Mouse (Mus musculus) liver, adult 2 months (tissue): ENCODE data around the gene Rpl10a. TPM values are rescaled to one million over a fixed set of nuclear protein-coding genes. Genes with fewer than 3 reads are reported as not detected.
"Not testable (repeated sequence)": the region's sequence is repeated elsewhere in the genome, so short reads cannot be mapped to it uniquely, and the experiment has no call there.

Source experiments
- DNase-seq: peaks from one replicate; pipeline ENCODE4 v3.0.0-alpha.2; 2011; ENCODE audit warnings: low read depth, low spot score; ENCODE audit errors: extremely low read depth
- H3K27ac ChIP-seq: fragments of 200-500 bp; replicated peaks from 2 replicates; pipeline ENCODE4 v1.5.1; 2012; ENCODE audit warnings: low read depth, mild to moderate bottlenecking, control low read depth, inconsistent platforms, low read length; ENCODE audit not compliant: insufficient read depth
- H3K27me3 ChIP-seq: fragments of 200-500 bp; 2 replicates; pipeline ENCODE4 v1.6.1; 2012; ENCODE audit warnings: mild to moderate bottlenecking, moderate library complexity, low read length, inconsistent platforms; ENCODE audit not compliant: control insufficient read depth, insufficient read depth
- H3K36me3 ChIP-seq: fragments of 200-500 bp; 2 replicates; pipeline ENCODE4 v1.6.1; 2012; ENCODE audit warnings: low read length, inconsistent platforms; ENCODE audit not compliant: control insufficient read depth, insufficient read depth
- H3K4me1 ChIP-seq: fragments of 200-500 bp; 2 replicates; pipeline ENCODE4 v1.6.1; 2011; ENCODE audit warnings: low read length; ENCODE audit not compliant: control insufficient read depth, insufficient read depth
- H3K4me3 ChIP-seq: fragments of 200-500 bp; 2 replicates; pipeline ENCODE4 v1.5.1; 2011; ENCODE audit warnings: low read depth, mild to moderate bottlenecking, control low read depth, low read length, moderate library complexity; ENCODE audit not compliant: insufficient read depth
- H3K79me2 ChIP-seq: fragments of 200-500 bp; 2 replicates; pipeline ENCODE4 v1.6.1; 2012; ENCODE audit warnings: inconsistent platforms, mild to moderate bottlenecking, low read length, moderate library complexity; ENCODE audit not compliant: control insufficient read depth, insufficient read depth
- H3K9ac ChIP-seq: fragments of 200-500 bp; 2 replicates; pipeline ENCODE4 v1.6.1; 2012; ENCODE audit warnings: low read depth, mild to moderate bottlenecking, control low read depth, inconsistent platforms, low read length
- CTCF ChIP-seq: fragments of 200-500 bp; IDR thresholded peaks from 2 replicates; pipeline ENCODE4 v1.5.1; 2011; ENCODE audit warnings: low read depth, low read length, control low read depth
- POLR2A ChIP-seq: fragments of 200-500 bp; IDR thresholded peaks from 2 replicates; pipeline ENCODE4 v1.6.1; 2011; ENCODE audit warnings: low read length, control low read depth; ENCODE audit not compliant: insufficient read depth; ENCODE audit errors: extremely low read depth
- WGBS: fragments of 180-500 bp; shearing (Covaris S2); methylation state at CpG from one replicate; pipeline ENCODE4 v1.1.7; 2018; 5-methylcytosine and 5-hydroxymethylcytosine counted together
- polyA plus RNA-seq: library from polyadenylated mRNA; depleted of rRNA; stranded (reverse); fragments of >200 nt; gene quantifications from 2 replicates; pipeline ENCODE4 v1.2.3, GENCODE M21; 2012
- total RNA-seq: library from RNA; depleted of rRNA; stranded (reverse); fragments of >200 nt; gene quantifications from 2 replicates; pipeline ENCODE4 v1.2.3, GENCODE M21; 2014

Rpl10a gene
- total and polyA plus RNA-seq, 2 experiments: 497 to 1,137 TPM

- 28% methylated on average over 2 of the region's 2 CpGs for WGBS
Observed at GRCm38 (mm10) chr17:28330232-28330546, 1.9 kb downstream of the Rpl10a start.

GRCm38 (mm10) chr17:28330590-28330989, 2.3 kb downstream of the Rpl10a start:
- H3K79me2 ChIP-seq, H3K4me3 ChIP-seq, H3K27ac ChIP-seq, H3K36me3 ChIP-seq, H3K27me3 ChIP-seq, H3K9ac ChIP-seq: not testable (repeated sequence)
- 35% methylated on average over 8 of the region's 8 CpGs for WGBS
- peaks cover 13% of the 10 kb centered on the region for H3K4me1 ChIP-seq
- peak; percentile 41 for DNase-seq

More at GRCm38 (mm10) chr17:28330232-28330546, 1.9 kb downstream of the Rpl10a start:
- no peaks in the 10 kb centered on the region for H3K79me2 ChIP-seq
- peaks cover 9% of the 10 kb centered on the region for H3K36me3 ChIP-seq
- no peak overlapping the region for H3K9ac ChIP-seq
- H3K4me3 ChIP-seq: no peak overlapping the region
- DNase-seq: no peak
- H3K4me1 ChIP-seq: peaks cover 13% of the 10 kb centered on the region
- no peak overlapping the region for H3K27ac ChIP-seq
- TF ChIP-seq CTCF: no peak
- no peak for TF ChIP-seq POLR2A
- H3K27me3 ChIP-seq: no peaks in the 10 kb centered on the region

- Histone ChIP-seq H3K4me1 (peaks cover 13% of the 10 kb centered on the region), H3K4me3 (no peak overlapping the region), H3K27me3 (no peaks in the 10 kb centered on the region), H3K36me3 (peaks cover 9% of the 10 kb centered on the region), H3K9ac (no peak overlapping the region), H3K27ac (no peak overlapping the region), H3K79me2 (no peaks in the 10 kb centered on the region)
- TF ChIP-seq POLR2A: no peak
- TF ChIP-seq CTCF: no peak
- 71% methylated on average over 7 of the region's 7 CpGs for WGBS
- no peak for DNase-seq
Observed at GRCm38 (mm10) chr17:28331241-28332112, 3.2 kb downstream of the Rpl10a start.

GRCm38 (mm10) chr17:28332113-28332914, 4.0 kb downstream of the Rpl10a start:
- no peak for DNase-seq
- TF ChIP-seq CTCF (no peak), POLR2A (no peak)
- Histone ChIP-seq H3K36me3 (peaks cover 9% of the 10 kb centered on the region), H3K9ac (no peak overlapping the region), H3K27ac (no peak overlapping the region), H3K27me3 (no peaks in the 10 kb centered on the region), H3K79me2 (no peaks in the 10 kb centered on the region), H3K4me1 (peaks cover 9% of the 10 kb centered on the region), H3K4me3 (no peak overlapping the region)
- WGBS: 72% methylated on average over 13 of the region's 13 CpGs

- Histone ChIP-seq H3K36me3 (peaks cover 9% of the 10 kb centered on the region), H3K4me1 (peaks cover 5% of the 10 kb centered on the region), H3K4me3 (no peak overlapping the region), H3K79me2 (no peaks in the 10 kb centered on the region), H3K27ac (no peak overlapping the region), H3K9ac (no peak overlapping the region), H3K27me3 (no peaks in the 10 kb centered on the region)
- TF ChIP-seq POLR2A (no peak), CTCF (no peak)
- 84% methylated on average over 31 of the region's 31 CpGs for WGBS
- no peak for DNase-seq
Observed at GRCm38 (mm10) chr17:28332915-28333546, 4.8 kb downstream of the Rpl10a start.

- Histone ChIP-seq H3K9ac (no peak overlapping the region), H3K4me3 (no peak overlapping the region), H3K79me2 (no peaks in the 10 kb centered on the region), H3K4me1 (no peaks in the 10 kb centered on the region), H3K27me3 (no peaks in the 10 kb centered on the region), H3K27ac (no peak overlapping the region), H3K36me3 (peaks cover 2% of the 10 kb centered on the region; the same call in 1 of the 2 replicates)
- DNase-seq: no peak
- no peak for TF ChIP-seq POLR2A
- no peak for TF ChIP-seq CTCF
- 90% methylated on average over 10 of the region's 10 CpGs for WGBS
Observed at GRCm38 (mm10) chr17:28335267-28335666, 7.0 kb downstream of the Rpl10a start.
